Mouse (Mus musculus): ENCODE data around the gene Prdx5.

Prdx5 gene

DNA sequence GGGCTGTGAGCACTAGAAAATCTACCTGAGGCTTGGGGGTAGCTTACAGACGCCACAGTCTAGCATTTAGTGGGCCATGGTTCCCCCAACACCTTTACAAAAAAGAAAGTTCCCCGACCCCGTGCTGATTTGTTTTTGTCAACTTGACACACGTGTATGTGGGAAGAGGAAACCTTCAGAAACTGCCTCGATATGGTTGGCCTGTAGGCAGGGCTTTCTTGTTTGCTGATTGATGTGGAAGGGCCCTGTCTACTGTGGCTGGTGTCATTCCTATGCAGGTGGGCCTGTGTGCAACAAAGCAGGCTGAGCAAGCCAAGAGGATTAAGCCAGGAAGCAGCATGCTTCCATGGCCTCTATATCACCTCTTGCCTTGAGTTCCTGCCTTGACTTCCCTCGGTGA is 3.1 kb upstream of the Prdx5 start:
- no peak for TF ChIP-seq GATA4 (IDR thresholded peaks at IDR 0.05; ENCODE audit: insufficient replicate concordance, low read length)

DNA sequence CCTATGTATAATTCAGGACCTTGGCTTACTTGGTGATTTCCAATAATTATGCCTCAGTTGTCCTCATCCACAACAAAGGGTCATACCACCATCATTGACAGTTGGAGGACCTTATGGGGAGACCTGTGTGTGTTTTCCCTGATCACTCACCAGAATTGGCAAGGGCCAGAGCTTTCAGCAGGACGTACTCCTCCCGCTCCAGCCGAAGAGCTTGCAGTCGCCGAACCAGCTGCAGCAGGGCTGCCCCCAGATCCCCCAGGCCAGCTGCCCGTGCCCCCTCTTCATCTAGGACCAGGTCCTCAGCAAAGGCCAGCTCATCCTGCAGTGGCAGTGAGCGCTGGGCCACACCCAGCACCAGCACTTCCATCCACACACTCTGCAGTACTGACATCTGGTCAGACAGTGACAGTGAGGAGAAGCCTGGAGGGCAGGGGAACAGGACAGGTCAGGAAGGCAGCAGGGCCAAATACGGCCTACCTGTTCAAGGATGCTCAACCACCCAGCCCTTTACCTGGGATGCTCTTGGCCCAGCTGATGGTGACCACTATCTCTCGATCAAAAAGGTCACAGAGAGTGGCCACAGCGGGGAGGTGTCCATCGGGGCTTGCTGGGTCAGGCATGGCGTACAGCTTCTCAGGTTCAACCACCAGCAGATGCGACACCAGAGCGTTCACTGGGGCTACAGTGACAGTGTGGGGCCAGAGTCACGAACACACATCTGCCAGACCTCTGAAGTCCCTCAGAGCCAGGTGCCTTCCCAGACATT is 2.5 kb upstream of the Prdx5 start:
- no peak for TF ChIP-seq GATA4 (IDR thresholded peaks at IDR 0.05; ENCODE audit: insufficient replicate concordance, low read length)

DNA sequence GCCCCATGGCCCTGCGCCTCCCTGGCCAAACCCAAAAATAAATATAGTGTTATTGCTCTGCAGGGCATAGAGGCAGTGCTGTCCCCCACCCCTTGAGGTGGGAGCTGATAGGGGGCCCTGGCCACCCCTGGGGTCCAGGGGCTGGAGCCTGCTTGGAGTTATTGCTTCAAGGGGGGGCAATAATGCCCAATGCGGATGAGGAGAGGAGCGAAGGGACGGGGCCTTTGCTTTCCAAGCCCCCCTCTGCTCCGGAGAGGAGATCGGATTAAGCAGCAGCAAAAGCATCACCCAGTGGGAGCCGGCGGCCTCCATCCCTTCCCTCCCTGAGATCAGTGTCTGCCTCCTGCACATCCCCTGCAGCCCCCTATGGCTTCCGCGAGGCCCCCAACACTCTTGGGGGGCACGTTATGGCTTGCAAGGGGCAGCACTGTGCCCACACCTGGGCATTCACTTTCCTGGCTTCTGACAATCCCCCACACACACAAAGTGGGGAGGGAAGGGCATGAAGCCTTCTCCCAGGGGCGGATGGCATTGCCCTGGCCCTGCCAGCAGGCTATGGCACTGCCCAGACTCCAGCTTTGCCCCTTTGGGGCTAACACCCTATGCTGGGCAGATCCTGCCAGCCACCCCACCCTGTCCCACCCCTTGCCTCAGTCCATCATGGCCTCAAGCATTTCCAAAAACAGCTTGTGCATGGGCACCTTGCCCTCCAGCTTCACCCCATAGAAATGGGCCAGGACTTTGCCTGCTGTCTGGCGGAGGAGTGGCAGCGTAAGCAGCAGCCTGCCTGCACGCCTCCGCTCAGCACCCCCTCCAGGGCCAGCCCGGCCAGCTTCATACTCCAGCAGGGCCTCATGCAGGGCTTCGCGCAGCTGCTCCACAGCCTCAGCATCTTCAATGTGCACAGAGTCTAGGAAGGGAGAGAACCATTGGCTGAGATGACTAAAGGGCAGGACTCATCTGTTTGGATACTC is 1.5 kb upstream of the Prdx5 start:
- no peak for TF ChIP-seq GATA4 (IDR thresholded peaks at IDR 0.05; ENCODE audit: insufficient replicate concordance, low read length)

DNA sequence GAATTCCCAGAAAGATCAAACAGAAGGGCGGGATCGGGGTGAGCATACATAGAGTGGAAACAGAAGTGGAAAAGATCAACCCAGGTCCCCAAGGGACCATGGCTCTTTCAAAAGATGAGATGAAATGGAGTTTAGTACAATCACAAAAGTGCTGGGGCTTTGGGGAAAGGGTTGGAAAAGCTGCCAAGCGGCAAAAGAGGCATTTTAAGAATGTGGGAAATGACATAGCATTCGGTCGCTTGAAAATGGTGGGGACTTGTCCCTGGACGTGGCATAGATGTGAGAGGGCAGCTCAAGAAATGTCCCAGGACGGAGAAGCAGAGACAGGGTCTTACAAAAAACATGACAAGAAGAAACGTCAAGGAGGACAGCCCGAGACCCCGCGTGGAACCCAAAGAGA is 885 bp downstream of the Prdx5 start:
- no peak for TF ChIP-seq GATA4 (IDR thresholded peaks at IDR 0.05; ENCODE audit: insufficient replicate concordance, low read length)

DNA sequence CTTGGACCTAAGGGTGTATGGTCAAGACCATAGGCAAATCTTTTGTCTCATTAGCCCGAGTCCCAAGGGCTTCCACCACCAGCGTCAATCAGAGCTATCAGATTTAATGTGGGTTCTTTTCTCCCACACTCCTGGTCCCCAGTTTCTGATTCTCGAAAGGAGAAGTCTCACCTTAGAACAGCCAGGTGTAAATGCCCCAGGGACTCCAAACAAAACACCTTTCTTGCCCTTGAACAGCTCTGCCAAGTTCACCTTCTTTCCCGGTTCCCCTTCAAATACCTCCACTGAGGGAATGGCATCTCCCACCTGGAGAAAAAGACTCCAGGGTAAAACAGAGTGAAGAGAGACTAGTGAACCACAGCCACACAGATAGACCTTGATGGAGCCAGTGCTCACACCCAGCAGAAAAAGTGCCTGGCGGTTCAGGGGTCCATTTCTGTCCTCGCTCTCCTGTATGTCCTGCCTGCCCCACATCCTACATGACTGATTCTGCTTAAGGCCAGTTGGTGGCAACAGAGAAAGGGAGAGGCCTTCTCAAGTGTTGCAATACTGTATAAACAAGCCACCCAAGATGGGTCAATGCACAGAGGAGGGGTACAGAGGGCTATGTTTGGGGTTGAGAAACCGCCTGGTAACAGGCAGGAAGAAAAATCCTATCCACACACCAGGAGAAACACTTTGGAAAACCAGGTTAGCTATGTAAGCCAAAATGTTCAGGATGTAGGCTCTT is 1.9 kb downstream of the Prdx5 start:
- TF ChIP-seq GATA4 (IDR thresholded peaks at IDR 0.05; ENCODE audit: insufficient replicate concordance, low read length) = no peak

DNA sequence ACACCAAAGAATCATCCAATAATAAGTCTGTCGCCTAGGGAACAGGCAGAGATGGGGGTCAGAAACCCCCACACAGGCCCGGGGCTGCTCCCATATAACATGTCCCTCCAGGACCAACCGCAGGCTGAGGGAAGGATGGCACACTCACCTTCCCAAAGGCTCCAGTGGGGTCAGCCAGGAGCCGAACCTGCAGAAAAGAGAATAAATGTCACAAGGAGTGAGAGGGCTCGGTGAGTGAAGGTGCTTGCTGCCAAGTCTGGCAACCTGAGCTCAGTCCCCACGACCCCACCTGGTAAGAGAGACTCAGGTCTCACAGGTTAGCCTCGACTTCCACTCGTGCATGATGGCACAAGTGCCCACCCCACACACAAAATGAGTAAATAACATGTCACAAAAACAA is 2.8 kb downstream of the Prdx5 start:
- TF ChIP-seq GATA4 (IDR thresholded peaks at IDR 0.05; ENCODE audit: insufficient replicate concordance, low read length) = no peak

DNA sequence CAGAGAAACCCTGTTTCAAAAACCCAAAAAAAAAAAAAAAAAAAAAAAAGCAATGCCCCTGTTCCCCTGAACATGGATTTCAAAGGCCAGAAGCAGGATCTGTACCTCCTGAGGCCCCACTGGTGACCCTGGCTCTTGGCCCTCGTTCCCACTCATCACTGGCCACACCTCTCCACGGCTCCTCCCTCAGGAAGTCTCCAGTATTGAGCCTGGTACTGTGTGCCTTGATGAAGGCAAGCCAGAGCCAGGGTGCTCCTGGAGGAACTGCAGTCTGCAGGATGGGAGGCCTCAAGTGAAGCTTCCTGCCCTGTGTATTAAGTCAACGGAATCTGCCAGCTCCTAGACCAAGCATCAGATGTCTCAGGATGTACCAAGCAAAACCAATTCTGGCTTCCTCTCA is 3.7 kb downstream of the Prdx5 start:
- TF ChIP-seq GATA4 (IDR thresholded peaks at IDR 0.05; ENCODE audit: insufficient replicate concordance, low read length) = no peak

DNA sequence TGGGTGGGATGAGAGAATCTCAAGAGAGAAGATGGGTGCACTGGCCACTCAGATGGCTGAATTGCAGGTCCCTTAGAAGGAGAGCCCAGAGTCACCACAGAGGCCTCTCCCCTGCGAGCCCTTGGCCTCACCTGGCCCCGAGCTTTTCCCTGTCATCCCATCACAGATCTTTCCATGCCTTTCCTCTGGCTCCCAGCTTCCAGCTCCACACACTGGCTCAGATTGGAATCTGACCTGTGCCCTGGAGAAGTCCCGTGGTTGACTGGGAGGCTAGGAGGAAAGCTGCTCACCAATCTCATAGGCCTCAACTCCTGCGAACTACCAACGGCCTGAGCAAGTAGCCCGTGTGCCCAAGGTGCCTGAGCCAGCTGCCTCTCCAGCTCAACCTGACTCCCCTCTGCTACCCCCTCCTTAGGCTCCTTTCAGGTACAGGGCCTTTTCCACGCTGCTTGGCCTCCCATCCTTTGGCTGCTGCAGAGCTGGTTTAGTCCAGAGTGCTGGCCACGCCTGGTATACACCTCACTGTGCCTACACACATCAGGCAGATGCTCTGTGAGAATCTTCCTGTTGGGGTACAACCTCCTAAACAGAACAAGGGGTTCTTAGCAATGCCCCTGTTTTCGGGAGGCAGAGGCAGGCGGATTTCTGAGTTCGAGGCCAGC is 4.3 kb downstream of the Prdx5 start:
- TF ChIP-seq GATA4 (IDR thresholded peaks at IDR 0.05; ENCODE audit: insufficient replicate concordance, low read length) = no peak

DNA sequence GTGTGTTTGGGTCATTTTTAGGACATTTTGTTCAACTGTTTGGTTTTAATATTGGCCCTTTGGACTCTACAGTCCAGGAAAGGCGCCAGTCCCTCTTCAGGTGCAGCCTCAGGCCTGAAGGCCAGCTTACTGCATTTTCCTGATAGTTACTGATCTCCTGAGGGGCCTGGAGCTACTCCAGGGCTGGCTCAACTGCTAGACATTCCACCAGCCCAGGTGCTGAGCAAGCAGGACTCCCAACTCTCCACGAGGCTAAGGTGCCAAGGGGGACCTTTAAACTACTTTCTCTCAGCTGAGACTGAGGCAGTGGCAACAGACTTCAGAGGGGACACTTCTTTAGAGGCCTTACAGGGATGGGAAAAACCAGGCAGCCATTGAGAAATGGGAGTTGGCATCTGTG is 5.1 kb downstream of the Prdx5 start:
- TF ChIP-seq GATA4 (IDR thresholded peaks at IDR 0.05; ENCODE audit: insufficient replicate concordance, low read length) = no peak

DNA sequence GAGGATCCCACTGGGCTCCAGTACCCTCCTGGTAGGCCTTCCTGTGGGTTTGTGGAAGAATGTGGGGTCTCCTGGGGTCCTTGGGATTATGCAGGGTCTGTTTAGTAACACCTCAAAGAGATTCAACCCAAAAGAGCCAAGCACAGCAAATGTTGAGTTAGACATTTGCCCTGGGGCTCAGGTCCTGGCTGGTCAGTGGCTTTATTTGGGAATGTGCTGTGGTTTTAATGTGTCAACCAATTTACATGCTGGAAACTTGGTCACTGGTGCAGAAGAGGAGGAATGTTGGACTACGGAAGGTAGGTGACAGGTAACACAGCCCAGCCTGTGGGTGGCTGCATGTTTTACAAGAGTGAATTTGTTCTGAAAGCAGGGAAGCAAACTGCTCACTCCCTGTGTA is 6.9 kb downstream of the Prdx5 start:
- no peak for TF ChIP-seq GATA4 (IDR thresholded peaks at IDR 0.05; ENCODE audit: insufficient replicate concordance, low read length)

DNA sequence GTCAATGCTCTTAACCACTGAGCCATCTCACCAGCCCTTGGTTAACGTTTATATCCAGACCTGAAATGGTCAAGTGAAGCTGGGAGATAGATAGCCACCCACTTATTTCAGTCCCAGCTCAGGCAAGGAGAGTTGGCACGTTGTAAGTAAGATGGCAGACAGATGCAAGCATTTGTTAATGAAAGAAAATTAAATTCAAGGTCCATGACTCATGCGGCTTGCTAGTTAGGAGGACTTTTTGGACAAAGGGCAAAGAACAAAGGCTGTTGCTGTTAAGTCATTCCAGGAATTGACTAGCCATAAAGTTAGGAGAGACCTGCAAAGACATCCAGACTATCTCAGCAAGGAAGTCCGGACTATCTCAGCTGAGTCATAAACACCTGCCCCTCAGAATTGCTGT is 10.3 kb downstream of the Prdx5 start:
- TF ChIP-seq GATA4 (IDR thresholded peaks at IDR 0.05; ENCODE audit: insufficient replicate concordance, low read length) = no peak

DNA sequence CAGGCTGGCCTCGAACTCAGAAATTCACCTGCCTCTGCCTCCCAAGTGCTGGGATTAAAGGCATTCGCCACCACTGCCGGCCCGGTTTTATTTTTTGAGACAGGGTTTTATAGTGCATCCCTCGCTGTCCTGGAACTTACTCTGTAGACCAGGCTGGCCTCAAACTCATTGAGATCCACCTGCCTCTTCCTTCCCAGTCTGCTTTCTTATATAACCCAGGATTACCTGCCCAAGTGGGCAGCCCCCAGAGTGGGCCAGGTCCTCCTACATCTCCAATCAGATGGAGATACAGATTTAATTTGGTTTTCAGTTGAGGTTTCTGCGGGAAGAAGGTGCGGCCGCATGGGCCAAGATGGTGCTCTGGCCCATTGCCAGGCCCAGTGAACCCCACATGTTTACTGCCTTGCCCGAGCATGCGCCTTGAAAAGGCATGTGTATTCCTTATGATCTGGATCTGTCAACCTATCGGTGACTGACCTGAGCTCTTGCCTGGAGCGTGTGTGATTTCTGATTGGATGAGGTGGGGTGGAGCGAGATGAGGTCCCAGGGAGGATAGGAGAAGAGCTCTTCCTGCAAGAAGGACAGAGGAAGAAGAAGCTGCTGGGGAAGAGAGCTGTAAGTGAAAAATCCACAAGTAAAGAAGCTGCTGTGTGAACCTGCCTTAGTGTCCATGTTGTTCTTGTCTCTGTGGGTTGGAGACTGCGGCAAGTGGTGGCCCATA is 16.0 kb downstream of the Prdx5 start:
- no peak for TF ChIP-seq GATA4 (IDR thresholded peaks at IDR 0.05; ENCODE audit: insufficient replicate concordance, low read length)

DNA sequence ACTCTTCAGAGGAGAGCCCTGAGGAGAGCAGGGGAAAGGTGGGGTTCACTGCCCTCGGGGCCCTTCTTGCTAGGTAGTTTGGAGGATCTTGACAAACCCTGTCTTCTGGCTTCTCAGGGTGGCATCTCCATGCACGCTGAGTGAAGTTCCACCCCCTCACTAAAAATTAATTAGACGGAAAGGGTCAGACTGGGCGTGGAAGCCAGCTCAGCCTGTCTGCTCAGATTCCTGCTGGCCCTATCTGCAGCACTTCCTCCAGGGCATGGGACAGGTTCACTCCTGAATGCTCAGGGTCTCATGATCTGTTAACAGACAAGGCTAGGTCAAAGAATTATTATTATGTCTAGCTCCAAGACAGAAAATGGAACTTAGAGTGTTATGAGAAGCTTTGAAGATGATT is 17.4 kb downstream of the Prdx5 start:
- no peak for TF ChIP-seq GATA4 (IDR thresholded peaks at IDR 0.05; ENCODE audit: insufficient replicate concordance, low read length)

DNA sequence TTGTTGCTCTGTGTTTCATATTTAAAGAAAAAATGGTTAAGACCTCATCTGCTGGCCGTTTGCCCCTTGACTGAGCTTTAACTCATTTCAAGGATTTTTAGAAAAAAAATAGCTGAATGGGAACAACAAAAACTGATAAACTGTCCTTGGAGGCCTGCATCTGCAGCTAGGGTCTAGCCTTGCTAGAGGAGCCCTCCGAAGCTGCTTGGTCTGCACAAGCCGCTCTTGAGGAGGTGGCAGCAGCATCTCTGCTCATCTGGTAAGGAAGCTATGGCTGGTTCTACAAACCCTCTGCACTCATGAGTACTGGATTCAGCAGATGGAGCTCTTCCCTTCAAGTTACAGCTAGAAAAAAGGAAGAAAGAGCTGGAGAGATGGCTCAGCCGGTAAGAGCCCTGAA is 31.9 kb downstream of the Prdx5 start:
- no peak for TF ChIP-seq GATA4 (IDR thresholded peaks at IDR 0.05; ENCODE audit: insufficient replicate concordance, low read length)

Measured in liver, adult (tissue).